Mouse (Mus musculus): ENCODE measurements around the gene Gpr65.

- no peak for TF ChIP-seq CTCF (IDR thresholded peaks at IDR 0.05; ENCODE audit: control insufficient read depth, insufficient read depth, insufficient read length)
- TF ChIP-seq USF1 (IDR thresholded peaks at IDR 0.05; ENCODE audit: low read depth) = no peak
- TF ChIP-seq MYOG (IDR thresholded peaks at IDR 0.05; ENCODE audit: control insufficient read depth, extremely low read depth, insufficient read length) = no peak
- no peak for TF ChIP-seq MAX (IDR thresholded peaks at IDR 0.05)
These were observed 23.6 kb upstream of the Gpr65 start for GRCm38 (mm10) chr12:98244865-98245264.
